Mouse (Mus musculus) megakaryocyte, embryonic 14.5 days (primary cell): ENCODE measurements around the gene Lrrc29.

ENCODE experiments used
- FLI1 ChIP-seq: IDR thresholded peaks from 2 replicates; pipeline ENCODE4 v1.6.1; 2012; ENCODE audit warnings: low read length, inconsistent platforms, mixed read lengths
- GATA1 ChIP-seq: IDR thresholded peaks from 3 replicates; pipeline ENCODE4 v1.6.1; 2012; ENCODE audit warnings: mixed read lengths, low read length, inconsistent platforms, borderline replicate concordance

- TF ChIP-seq GATA1 (no peak), FLI1 (no peak)
Observed at GRCm38 (mm10) chr8:105356681-105357080, 30.6 kb upstream of the Lrrc29 start.
